Mouse (Mus musculus) embryonic facial prominence, embryonic 13.5 days (tissue): ENCODE measurements around the gene Hist1h2bm. TPM values are rescaled to one million over a fixed set of nuclear protein-coding genes. Genes with fewer than 3 reads are reported as not detected.
"Not testable (repeated sequence)": the region's sequence is repeated elsewhere in the genome, so short reads cannot be mapped to it uniquely, and the experiment has no call there.

Experiments
- ATAC-seq: fragments of 200-750 bp; cut with Nextera tagmentation; 2 replicates; pipeline ENCODE4 v1.8.0; 2017; ENCODE audit warnings: low read depth; ENCODE audit not compliant: insufficient number of reproducible peaks, insufficient read depth, low FRiP score, low TSS enrichment
- H3K27ac ChIP-seq: fragments of 300-500 bp; sonication (generic); 2 replicates; pipeline ENCODE4 v1.5.1; 2015; ENCODE audit warnings: moderate library complexity, mild to moderate bottlenecking, inconsistent platforms
- H3K27me3 ChIP-seq: fragments of 300-500 bp; sonication (generic); 2 replicates; pipeline ENCODE4 v1.6.1; 2015; ENCODE audit warnings: mild to moderate bottlenecking, inconsistent platforms
- H3K36me3 ChIP-seq: fragments of 300-500 bp; sonication (generic); 2 replicates; pipeline ENCODE4 v1.6.1; 2015; ENCODE audit warnings: mild to moderate bottlenecking, inconsistent platforms
- H3K4me1 ChIP-seq: fragments of 300-500 bp; sonication (generic); 2 replicates; pipeline ENCODE4 v1.6.1; 2015; ENCODE audit warnings: inconsistent platforms
- H3K4me2 ChIP-seq: fragments of 300-500 bp; sonication (generic); 2 replicates; pipeline ENCODE4 v1.6.1; 2015; ENCODE audit warnings: moderate library complexity, mild to moderate bottlenecking, inconsistent platforms
- H3K4me3 ChIP-seq: fragments of 300-500 bp; sonication (generic); 2 replicates; pipeline ENCODE4 v1.5.1; 2015; ENCODE audit warnings: mild to moderate bottlenecking, inconsistent platforms
- H3K9ac ChIP-seq: fragments of 300-500 bp; sonication (generic); 2 replicates; pipeline ENCODE4 v1.6.1; 2015; ENCODE audit warnings: mild to moderate bottlenecking, inconsistent platforms
- H3K9me3 ChIP-seq: fragments of 300-500 bp; sonication (generic); 2 replicates; pipeline ENCODE4 v1.6.1; 2016; ENCODE audit warnings: inconsistent platforms
- WGBS: fragments of 180-500 bp; shearing (Covaris S2); methylation state at CpG from one replicate; pipeline ENCODE4 v1.1.7; 2015; ENCODE audit warnings: mixed read lengths; 5-methylcytosine and 5-hydroxymethylcytosine counted together
- polyA plus RNA-seq: library from polyadenylated mRNA; unstranded; fragments of >200 nt; fragmentation: Nextera tagmentation; extraction: Ambion mirVana; gene quantifications from 2 replicates; pipeline ENCODE4 v1.2.1, GENCODE M21; 2015

Gene Hist1h2bm
- polyA plus RNA-seq, 1 experiment from 2014 or later: 7.3 TPM

- Histone ChIP-seq H3K4me1 (peaks cover 12% of the 10 kb centered on the region), H3K4me2 (peak overlapping the region; percentile 66), H3K9ac (peak overlapping the region; percentile 80), H3K9me3 (no peaks in the 10 kb centered on the region), H3K27me3 (no peaks in the 10 kb centered on the region), H3K27ac (peak overlapping the region; percentile 99), H3K4me3 (peak overlapping the region; percentile 53), H3K36me3 (no peaks in the 10 kb centered on the region)
- under 1% methylated on average over 21 of the region's 21 CpGs for WGBS
- ATAC-seq: peak; percentile 72; the same call in 1 of the 2 replicates
Observed at GRCm38 (mm10) chr13:21734010-21734905, 12.4 kb downstream of the Hist1h2bm start.

- ATAC-seq: peak; percentile 90
- WGBS: under 1% methylated on average over 39 of the region's 56 CpGs
Observed at GRCm38 (mm10) chr13:21734906-21735767, 13.3 kb downstream of the Hist1h2bm start, which contains the start of gene Hist1h4j. TSS of gene Hist1h4j (plus strand) at chr13:21735064.

GRCm38 (mm10) chr13:21745006-21745405 lies 23.2 kb downstream of the Hist1h2bm start:
- Histone ChIP-seq H3K27me3 (no peaks in the 10 kb centered on the region), H3K9ac (no peak overlapping the region), H3K4me2 (no peak overlapping the region), H3K36me3 (no peaks in the 10 kb centered on the region), H3K4me3 (no peak overlapping the region), H3K27ac (no peak overlapping the region), H3K4me1 (peaks cover 8% of the 10 kb centered on the region; the same call in 1 of the 2 replicates), H3K9me3 (no peaks in the 10 kb centered on the region)
- WGBS: 87% methylated on average over 1 of the region's 1 CpGs
- ATAC-seq: no peak

More at GRCm38 (mm10) chr13:21734906-21735767, 13.3 kb downstream of the Hist1h2bm start, which contains the start of gene Hist1h4j:
- Histone ChIP-seq H3K4me2 (peak within 1 kb of the TSS; percentile 66), H3K4me3 (peak within 1 kb of the TSS; percentile 53), H3K27ac (peak within 1 kb of the TSS; percentile 99), H3K4me1 (peaks cover 12% of the 10 kb centered on the region), H3K9ac (peak within 1 kb of the TSS; percentile 80)
- not testable (repeated sequence) for H3K36me3 ChIP-seq, H3K27me3 ChIP-seq, H3K9me3 ChIP-seq

GRCm38 (mm10) chr13:21749387-21750158 lies 27.7 kb downstream of the Hist1h2bm start:
- Histone ChIP-seq H3K36me3 (no peaks in the 10 kb centered on the region), H3K9me3 (no peaks in the 10 kb centered on the region), H3K4me2 (peak overlapping the region; percentile 84), H3K9ac (peak overlapping the region; percentile 79), H3K27me3 (no peaks in the 10 kb centered on the region), H3K4me1 (peaks cover 18% of the 10 kb centered on the region), H3K27ac (peak overlapping the region; percentile 98), H3K4me3 (peak overlapping the region; percentile 58)
- no peak for ATAC-seq
- 5% methylated on average over 5 of the region's 5 CpGs for WGBS

GRCm38 (mm10) chr13:21750159-21751017 lies 28.5 kb downstream of the Hist1h2bm start, which contains the start of gene Hist1h4k:
TSS of gene Hist1h4k (minus strand) at chr13:21750505.
- peak within 1 kb of the TSS; percentile 84 for H3K4me2 ChIP-seq
- H3K4me3 ChIP-seq: peak within 1 kb of the TSS; percentile 58
- peak within 1 kb of the TSS; percentile 98 for H3K27ac ChIP-seq
- peak; percentile 85 for ATAC-seq
- under 1% methylated on average over 49 of the region's 56 CpGs for WGBS
- H3K27me3 ChIP-seq, H3K36me3 ChIP-seq, H3K9me3 ChIP-seq: not testable (repeated sequence)
- peak within 1 kb of the TSS; percentile 79 for H3K9ac ChIP-seq
- H3K4me1 ChIP-seq: peaks cover 18% of the 10 kb centered on the region

- peak overlapping the region; percentile 95; the same call in 1 of the 2 replicates for H3K27ac ChIP-seq
- no peak overlapping the region for H3K9ac ChIP-seq
- H3K27me3 ChIP-seq: no peaks in the 10 kb centered on the region
- no peak overlapping the region for H3K4me3 ChIP-seq
- H3K4me1 ChIP-seq: peaks cover 18% of the 10 kb centered on the region
- ATAC-seq: no peak
- no peak overlapping the region for H3K4me2 ChIP-seq
- H3K36me3 ChIP-seq: no peaks in the 10 kb centered on the region
- no peaks in the 10 kb centered on the region for H3K9me3 ChIP-seq
Observed at GRCm38 (mm10) chr13:21751417-21751816, 29.6 kb downstream of the Hist1h2bm start.

- H3K4me2 ChIP-seq: peak overlapping the region; percentile 77; the same call in 1 of the 2 replicates
- peaks cover 18% of the 10 kb centered on the region for H3K4me1 ChIP-seq
- peak overlapping the region; percentile 55; the same call in 1 of the 2 replicates for H3K9ac ChIP-seq
- H3K27me3 ChIP-seq: no peaks in the 10 kb centered on the region
- no peak overlapping the region for H3K4me3 ChIP-seq
- WGBS: 77% methylated on average over 3 of the region's 3 CpGs
- H3K9me3 ChIP-seq: no peaks in the 10 kb centered on the region
- ATAC-seq: no peak
- H3K36me3 ChIP-seq: no peaks in the 10 kb centered on the region
- peak overlapping the region; percentile 95 for H3K27ac ChIP-seq
Observed at GRCm38 (mm10) chr13:21751827-21752226, 30.0 kb downstream of the Hist1h2bm start.

GRCm38 (mm10) chr13:21752356-21752755 lies 30.5 kb downstream of the Hist1h2bm start:
- 34% methylated on average over 3 of the region's 3 CpGs for WGBS
- peak overlapping the region; percentile 14 for H3K4me3 ChIP-seq
- peak overlapping the region; percentile 55; the same call in 1 of the 2 replicates for H3K9ac ChIP-seq
- no peaks in the 10 kb centered on the region for H3K36me3 ChIP-seq
- H3K27ac ChIP-seq: peak overlapping the region; percentile 95
- ATAC-seq: no peak
- H3K4me2 ChIP-seq: peak overlapping the region; percentile 77
- no peaks in the 10 kb centered on the region for H3K27me3 ChIP-seq
- no peaks in the 10 kb centered on the region for H3K9me3 ChIP-seq
- peaks cover 16% of the 10 kb centered on the region for H3K4me1 ChIP-seq

GRCm38 (mm10) chr13:21753051-21753523 lies 31.2 kb downstream of the Hist1h2bm start:
- H3K27me3 ChIP-seq: no peaks in the 10 kb centered on the region
- H3K9ac ChIP-seq: peak overlapping the region; percentile 80
- H3K27ac ChIP-seq: peak overlapping the region; percentile 95
- WGBS: 1% methylated on average over 10 of the region's 10 CpGs
- peak overlapping the region; percentile 77 for H3K4me2 ChIP-seq
- peaks cover 13% of the 10 kb centered on the region for H3K4me1 ChIP-seq
- H3K9me3 ChIP-seq: no peaks in the 10 kb centered on the region
- ATAC-seq: no peak
- peak overlapping the region; percentile 49 for H3K4me3 ChIP-seq
- H3K36me3 ChIP-seq: no peaks in the 10 kb centered on the region
